Mouse (Mus musculus) Muller cell, postnatal 12 days (primary cell): ENCODE measurements around the gene Tph1.

Experiments used
- DNase-seq: peaks from one replicate; pipeline ENCODE4 v3.0.0-alpha.2; 2015; ENCODE audit errors: inconsistent ontology term

Gene Tph1

DNA sequence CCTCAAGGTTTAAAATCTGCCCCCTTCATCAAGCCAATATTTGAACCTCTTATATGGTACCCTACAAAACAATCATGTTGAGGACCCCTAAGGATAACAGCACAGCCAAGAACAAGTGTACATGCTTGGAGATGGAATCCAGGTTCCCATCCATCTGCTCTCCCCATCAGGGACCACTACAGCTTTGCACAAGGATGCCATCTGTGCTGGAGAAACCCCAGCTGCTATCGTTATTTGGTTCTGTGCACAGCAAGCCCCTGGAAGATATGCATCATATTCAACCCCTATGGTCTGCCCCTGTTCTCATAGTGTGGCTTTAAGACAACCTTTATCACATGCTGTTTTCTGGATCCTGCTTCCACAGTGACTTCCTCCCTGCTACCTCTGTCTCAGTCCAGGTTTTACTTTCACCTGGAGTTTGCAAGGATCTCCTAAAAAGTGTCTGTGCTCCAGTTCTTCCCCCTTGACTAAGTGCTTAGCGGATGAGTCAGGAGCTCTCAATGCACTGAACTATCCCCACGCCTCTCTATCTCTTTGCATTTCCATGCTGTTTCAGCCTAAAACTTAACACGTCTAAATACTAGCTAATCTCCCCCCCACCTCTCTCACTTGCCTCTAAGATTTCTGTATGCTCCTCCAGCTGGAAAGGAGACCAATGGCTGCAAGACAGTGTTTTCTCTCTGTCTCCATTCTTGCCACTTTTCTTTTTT, 23.8 kb downstream of the Tph1 start:
- DNase-seq, result no peak

DNA sequence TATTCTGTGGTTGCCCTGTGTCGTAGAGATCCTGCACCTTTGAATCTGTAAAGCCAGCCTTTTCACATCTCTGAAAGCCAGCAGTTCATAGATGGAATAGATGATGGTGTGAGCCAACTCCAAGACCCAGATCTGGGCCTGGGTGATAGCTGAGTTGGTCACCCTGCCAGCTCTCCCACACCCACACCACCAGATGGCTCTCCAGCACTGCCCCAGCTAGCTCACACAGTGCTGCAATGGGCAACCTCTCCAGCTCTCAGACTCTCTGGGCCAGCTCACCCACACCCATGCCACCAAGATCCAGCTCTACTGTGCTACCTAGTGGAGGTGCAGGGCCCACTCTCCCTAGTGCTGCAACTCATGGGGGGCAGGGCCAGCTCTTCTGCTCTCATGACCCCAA, 29.2 kb downstream of the Tph1 start:
- peak; percentile 7 for DNase-seq

DNA sequence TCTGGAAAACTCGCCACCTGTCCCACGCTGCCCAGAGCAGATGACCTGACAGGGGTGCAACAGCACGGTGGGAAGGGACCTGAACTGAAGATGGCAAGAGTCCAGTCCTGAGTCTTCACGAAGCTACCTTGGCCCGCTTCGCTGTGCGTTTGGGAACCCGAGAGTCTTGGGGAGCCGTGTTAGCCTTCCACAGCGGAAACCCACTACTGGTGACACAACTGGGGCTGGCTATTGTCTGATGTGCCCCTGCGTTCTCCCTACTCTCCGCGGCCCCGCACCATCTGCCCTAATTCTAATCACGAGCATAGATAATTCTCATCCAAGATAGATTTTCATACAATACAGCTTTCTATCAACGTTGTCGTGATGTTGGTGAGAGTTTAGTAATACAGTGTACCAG, 32.3 kb downstream of the Tph1 start:
- no peak for DNase-seq

DNA sequence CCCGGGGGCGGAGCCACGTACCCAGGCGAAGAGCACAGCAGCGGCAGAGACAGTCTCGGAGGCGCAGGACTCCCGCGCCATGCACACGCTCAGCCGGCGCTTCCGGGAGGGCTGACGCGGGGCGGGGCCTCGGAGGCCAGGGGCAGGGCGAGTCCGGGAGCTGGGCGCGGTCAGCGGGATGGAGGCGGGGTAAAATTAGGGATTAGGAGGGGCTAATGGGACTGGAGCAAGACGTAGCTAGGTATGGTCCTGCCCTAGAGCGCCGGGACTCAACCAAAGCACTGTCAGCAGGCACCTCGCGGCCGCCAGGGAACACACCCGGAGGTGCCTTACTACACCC, 32.7 kb downstream of the Tph1 start, which contains the start of gene Sergef:
Gene Sergef, minus strand, starts transcription at position 116 of the 340 bp plus-strand sequence.
- peak; percentile 95 for DNase-seq

DNA sequence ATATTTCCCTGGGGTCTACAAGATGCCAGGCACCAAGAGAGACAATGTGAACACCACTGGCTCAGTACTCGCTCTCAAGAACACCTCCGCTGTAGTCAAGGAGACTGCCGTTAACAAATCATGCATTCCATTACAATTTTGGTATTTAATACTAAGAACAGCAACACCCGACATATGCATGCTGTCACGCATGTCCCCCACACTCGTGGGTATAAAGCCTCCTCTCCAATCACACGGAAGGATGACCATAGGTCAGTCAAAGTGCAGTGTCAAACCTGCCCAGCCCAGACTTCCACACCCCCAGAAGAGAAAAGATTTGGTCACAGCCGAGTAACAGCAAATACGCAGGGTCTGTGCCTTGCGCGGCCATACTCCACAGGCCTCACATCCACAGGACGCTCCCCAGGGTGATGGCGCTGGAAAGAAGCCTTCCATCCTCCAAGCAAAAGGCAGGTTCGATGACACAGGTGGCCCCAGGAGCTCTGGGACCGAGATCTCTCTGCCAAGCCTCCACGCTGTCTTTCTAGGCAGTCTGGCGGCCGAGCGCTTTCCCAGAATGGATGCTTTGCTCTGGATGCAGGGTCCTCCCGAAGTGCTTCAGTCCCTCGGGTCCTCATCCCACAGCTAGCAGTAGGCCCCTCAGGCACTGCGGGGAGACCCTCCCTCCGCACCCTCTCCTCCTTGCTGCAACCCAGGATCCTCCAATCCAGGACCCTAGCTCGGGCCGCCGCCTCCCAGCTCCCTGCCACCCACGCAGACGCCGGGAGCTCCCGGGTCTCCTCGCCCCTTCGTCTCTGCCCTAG, 33.2 kb downstream of the Tph1 start:
- no peak for DNase-seq

DNA sequence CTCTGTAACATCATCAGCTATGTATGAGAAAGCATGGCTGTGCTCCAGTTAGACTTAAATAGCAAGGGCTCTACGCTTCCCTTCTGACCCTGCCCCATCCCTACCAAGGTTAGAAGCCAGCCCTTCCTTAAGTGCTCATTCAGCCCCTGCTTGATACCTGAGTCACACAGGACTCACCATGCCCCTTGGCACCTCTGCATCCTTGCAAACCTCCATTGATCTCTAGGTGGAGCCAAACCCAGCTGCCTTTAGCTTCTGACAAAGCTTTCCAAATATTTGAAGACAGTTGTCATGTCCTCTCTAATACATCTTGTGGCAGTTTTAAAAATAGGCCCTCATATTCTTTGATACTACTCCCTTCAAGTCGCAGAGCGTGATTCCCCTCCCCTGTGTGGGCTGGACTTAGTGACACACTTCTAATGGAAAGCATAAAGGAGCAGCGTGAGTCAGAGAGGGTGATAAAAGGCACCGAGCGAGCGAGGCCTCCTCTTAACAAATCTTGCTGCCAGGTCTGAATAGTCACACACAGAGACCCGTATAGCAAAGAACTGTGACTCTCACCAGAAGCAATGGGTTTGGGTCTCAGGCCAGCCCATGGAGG, 43.9 kb downstream of the Tph1 start:
- peak; percentile 33 for DNase-seq

DNA sequence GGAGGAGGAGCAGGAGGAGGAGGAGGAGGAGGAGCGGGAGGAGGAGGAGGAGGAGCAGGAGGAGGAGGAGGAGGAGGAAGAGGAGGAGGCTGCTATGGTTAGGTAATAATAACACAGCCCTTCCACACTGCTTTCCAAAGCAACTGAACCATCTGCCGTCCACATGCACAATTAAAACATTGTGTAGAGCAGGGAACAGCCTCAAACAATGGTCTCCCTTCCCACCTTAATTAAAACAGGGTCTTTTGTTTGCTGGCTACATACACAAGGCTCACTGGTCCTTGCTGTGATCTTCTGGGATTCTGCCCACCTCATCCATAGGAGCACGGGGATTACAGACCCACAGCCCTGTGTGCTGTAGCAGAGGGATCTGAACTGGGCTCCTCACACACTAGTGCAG, 48.4 kb downstream of the Tph1 start:
- no peak for DNase-seq

DNA sequence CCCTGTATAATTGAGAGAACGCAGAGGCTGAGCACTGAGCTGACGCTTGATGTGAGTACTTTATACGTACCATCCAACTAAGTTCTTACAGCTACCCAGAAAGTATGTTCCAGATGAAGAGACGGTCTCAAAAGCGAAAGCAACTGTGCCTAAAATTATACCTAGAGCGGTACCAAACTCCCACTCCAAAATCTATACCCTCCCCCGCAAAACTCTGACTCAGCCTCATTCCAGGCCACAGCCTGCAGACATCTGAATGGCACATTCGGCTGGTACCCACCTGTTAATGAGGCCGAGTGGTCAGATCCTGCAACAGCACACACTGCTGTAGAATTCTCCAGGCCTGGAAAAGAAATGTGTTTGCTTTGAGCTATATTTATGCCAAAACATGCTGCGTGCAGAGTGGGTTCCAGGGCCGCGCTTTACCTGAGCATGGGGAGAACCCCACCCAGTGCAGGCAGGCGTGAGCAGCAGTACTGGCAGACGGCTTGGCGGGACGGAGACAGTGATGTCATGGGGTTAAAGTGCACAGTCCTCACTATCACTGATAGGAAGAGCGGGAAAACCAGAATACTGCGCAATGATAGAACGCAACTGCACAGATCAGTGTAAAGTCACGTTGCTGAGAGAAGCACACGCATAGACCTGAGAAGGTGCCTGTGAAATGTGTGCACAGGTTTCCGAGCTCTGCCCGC, 53.8 kb downstream of the Tph1 start:
- no peak for DNase-seq

DNA sequence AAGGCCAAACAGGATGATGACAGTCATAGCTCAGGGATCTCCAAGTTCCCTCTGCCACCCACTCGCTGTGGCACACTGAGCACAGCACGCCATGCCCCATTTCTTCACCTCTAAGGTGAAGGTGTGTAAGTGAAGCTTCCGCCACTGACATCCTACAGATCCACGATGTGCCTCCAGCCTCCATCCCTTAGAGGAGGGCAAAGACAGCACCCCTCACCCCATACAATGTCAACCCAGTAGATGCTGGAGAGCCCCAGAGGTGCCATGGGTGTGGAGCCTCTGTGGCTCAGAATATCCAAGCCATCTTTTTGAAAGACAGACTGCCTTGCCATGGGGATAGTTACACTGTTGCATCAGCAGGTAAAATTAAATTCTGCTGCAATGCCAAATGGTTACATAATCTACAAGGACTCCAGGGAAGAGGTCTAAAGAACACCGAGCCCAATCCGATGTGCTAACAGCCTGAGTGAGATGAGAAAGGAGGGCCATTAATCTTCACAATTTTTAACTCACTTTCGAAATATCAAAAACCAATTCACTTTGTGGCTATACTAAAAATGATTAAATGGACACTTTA, 55.8 kb downstream of the Tph1 start:
- DNase-seq, result no peak

DNA sequence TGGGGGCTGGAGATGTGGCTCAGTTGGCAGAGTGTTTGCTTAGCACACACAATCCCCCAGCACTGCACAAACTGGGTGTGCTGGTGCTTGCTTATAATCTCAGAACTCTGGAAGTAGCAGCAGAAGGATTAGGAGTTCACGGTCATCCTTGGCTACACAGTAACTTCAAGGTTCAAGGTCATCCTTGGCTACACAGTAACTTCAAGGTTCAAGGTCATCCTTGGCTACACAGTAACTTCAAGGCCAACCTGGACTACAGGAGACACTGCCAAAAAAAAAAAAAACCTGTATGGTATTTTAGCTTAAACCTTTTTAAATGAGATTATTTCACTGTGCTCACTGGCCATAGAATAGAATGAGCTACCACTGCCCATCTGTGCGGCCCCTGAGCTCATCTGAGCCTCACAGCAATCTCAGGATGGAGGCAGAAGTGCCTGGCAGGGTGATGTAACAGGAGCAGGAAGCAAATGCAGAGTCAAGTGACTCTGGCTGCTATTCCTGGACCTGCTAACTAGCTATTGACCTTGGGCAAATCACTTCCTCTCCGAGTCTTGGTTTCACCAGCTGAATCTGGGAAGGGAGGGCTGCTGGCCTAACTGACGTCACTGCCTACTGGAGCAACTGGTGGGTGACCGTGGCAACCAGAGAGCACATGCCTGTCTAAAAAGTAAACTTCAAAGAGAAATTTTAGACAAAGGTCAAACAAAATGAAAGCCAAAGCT, 56.9 kb downstream of the Tph1 start:
- no peak for DNase-seq

DNA sequence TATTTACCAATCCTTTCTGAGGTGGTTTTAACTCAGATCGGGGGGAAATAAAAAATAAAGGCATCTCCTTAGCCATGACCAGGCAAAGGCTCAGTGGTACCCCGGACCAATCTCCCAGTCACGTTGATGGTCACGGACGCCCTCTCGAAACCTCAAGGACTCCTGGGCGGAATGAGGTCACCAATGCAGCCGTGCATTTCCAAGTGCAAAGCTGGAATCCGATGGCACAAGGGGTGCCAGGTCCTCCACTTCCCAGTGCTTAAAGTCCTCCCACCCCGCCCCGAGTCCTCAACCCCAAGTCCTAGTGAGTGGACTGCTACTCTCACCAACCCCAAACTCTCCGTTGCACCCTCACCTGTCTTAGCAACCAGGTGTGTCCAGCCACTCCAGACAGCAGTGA, 58.1 kb downstream of the Tph1 start:
- no peak for DNase-seq

DNA sequence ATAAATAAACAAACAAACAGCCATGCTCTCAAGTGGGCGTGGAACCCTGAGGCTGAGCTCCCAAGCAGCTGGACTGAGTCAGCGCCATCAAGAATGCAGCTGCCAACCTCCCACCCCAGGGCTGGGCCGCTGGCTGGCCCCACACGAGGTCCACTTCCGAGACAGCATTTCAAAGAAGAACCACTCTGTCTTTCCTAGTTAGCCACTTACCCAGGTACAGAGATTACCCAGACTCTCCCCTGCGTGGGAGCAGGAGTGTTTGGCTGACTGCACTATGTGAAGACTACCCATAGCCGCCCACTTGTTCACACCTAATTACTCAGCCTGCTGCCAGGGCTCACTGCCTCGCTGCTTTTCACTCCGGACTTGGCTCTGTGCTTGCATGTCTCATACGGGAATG, 59.2 kb downstream of the Tph1 start:
- DNase-seq, result no peak

DNA sequence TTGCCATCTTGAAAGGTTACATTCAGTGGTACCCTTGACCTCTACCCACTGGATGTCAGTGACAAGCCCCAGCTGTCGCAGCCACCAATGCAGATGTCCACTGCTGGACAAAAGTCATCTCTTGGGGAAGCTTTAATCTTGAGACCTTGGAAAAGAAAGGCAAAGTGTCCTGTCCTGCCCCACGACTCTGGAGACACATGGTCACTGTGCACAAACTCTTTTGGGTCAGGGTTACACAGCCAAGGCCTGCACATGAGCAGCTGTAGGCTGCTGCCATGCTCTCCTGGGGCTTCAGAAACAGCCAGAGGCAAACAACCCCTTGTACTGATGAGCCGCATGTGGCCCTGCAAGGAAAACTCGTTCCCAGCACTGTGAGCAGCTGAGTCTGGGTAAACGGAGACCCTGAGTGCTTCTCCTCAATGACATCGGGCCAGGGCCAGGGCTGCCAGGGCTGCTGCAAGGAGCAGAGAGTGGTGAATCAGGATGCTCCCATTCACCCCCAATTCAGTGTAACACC, 59.9 kb downstream of the Tph1 start:
- DNase-seq, result no peak

DNA sequence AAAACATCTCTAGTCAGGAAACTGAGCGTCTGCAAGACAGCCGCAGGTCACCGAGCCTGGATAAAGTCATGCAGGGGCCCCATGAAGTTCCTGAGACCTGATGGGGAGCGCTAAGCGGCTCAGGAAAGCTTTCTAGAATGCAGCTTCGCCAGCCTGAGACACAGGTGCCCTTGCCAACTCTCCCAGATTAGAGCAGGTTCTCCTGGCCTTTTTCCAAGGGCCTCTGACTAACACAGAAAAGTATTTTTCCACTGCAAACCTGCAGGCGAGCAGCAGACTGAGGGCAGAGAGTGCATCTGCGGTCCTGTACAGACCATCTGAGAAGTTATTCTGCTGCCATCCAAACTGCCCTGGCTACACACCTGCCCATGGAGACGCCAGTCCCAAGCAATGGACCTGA, 60.4 kb downstream of the Tph1 start:
- DNase-seq, result peak; percentile 55

DNA sequence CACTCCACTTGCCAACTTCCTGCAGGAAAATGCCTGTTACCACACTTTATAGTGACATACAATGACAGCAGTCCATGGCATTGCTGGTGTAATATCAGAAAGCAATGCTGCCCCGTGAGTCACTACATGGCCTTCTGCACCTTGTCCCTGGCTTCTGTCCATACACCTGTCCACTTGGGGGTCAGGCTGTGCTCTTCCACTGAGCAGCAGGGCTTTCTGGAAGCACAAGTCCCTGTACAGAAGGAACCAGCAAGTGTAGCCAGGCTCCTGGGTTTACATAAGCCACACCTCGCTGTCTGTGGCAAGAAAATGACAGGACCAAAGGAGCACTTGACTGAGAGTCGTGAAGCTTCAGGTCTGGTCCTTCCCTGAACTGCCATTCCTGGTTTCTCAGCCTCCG, 63.0 kb downstream of the Tph1 start:
- no peak for DNase-seq

DNA sequence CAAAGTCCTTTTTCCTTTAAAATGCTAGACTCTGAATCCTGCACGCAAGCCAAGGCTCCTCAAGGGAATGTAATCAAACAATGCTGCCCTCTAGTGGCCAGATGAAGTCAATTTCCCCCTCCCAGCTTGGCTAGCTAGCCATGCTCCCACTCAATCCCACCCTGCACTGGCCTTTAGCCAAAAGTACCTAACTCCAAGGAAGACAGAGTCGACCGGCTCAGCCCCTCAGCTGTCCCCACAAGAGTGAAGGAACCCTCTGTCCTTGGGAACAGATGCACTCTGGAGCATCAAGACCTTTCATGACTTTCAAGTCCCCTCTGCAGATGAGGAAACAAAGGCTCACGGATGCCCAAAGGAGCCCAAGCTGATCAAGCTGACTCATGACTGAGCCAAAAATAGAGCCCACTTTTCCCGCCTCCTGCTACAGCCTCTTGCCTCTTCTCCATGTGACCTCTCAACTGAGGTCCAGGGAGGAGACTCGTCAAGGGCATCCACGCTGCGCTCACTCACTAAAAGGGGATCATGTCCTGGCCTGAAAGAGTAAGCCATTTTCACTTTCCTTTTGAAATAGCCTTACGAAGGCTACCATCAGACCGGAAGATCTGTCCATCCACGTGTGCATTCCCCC, 64.8 kb downstream of the Tph1 start:
- DNase-seq, result peak; percentile 45

DNA sequence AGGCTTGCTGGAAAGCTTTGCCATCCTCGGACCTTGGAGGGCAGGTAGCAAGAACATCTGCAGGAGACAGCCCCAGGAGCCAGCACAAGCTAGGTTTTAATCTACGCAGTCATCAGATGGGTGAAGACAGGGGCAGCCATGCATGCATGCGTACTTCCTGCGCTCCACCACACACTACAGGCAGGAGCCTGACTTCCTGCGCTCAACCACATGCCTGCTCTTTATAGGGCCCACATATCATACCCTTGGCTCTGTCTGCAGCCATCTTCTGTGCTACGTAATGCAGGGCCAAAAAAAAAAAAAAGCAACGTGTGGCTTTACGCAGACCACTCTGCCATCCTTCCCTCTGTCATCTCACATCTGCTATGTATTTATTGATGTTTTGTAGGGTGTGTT, 65.3 kb downstream of the Tph1 start:
- DNase-seq, result peak; percentile 7

DNA sequence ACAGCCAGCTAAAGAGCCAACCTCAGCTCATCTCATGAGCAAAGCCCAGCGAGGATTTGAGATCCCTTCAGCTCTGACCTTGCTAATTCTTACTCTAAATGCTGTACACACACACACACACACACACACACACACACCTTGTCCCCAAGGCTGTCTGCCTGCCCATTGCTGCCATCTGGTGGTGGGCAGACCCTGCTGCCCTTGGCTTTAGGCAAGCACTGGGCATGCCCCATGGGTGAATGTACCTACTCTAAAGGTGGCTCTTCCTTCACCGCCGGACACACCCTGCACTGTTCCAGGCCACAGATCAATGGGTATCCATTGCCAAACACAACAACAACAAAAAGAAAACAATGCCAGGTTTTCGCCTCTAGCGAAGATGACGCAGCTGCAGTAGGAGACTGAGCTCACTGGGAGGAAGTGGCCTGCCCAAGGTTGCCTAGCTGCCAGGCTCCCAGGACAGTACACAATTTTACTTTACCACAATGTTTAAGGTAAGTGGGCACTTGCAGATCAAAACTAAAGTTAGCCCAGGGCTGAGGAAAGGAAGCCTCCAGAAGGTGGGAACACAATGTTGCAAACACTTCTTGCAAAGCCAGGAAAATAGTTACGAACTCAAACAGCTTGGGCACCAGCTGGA, 65.8 kb downstream of the Tph1 start:
- peak; percentile 67 for DNase-seq

DNA sequence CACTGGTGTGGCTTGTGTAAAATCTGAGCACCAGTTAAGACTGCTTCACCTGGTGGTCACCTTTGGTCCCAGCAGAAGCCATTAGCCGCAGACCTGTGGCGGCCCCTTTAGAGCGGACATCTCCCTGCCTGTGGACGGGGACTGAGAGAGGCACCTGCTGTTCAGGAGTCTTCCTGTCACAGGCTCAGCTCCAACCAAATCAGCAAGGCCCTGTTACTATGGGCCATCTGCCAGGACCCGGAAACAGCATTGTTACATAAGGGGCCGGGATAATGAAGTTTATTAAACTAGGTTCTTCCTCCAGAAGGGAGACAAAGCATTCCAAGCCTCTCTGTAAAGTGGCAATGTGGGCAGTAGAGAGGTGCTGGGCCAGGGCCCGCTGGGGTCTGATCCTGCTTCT, 69.3 kb downstream of the Tph1 start:
- DNase-seq, result peak; percentile 74

DNA sequence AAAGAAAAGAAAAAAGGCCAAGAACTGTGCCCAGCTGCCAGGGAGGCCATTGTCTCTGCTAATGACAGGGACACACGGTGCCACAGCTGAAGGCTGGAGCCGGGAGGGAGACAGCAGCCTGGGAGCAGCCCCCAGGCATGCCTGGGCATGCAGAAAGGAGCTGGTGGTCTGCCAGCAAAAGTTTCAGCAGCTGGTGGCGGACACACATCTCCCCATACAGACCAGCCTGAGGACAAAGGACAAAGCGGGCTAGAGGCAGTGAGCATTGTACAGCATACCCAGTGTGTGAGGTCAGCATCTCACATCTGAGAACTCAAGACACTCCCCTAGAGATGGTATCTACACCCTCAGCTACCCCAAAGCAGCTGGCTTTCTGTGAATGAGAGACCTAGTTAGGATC, 70.3 kb downstream of the Tph1 start:
- DNase-seq, result peak; percentile 95
